Mouse (Mus musculus): ENCODE data around the gene Dppa3. TPM values are rescaled to one million over a fixed set of nuclear protein-coding genes. Genes with fewer than 3 reads are reported as not detected.

Gene Dppa3
- polyA plus RNA-seq, 1 experiment: not detected

GRCm38 (mm10) chr6:122660601-122661379 lies 34.6 kb downstream of the Dppa3 start:
- no peak overlapping the region for H3K4me3 ChIP-seq (ENCODE audit: insufficient read depth, low read length)
- TF ChIP-seq CTCF (IDR thresholded peaks at IDR 0.05; ENCODE audit: extremely low read depth, insufficient read depth, low read length) (peak; percentile 76), POLR2A (IDR thresholded peaks at IDR 0.05; ENCODE audit: extremely low read depth, insufficient read depth, low read length) (no peak)
- H3K27ac ChIP-seq (ENCODE audit: insufficient read depth, low read length): no peak overlapping the region
- no peaks in the 10 kb centered on the region for H3K4me1 ChIP-seq (ENCODE audit: control insufficient read depth, insufficient read depth, low read length)

- Histone ChIP-seq H3K4me3 (ENCODE audit: insufficient read depth, low read length) (no peak overlapping the region), H3K4me1 (ENCODE audit: control insufficient read depth, insufficient read depth, low read length) (no peaks in the 10 kb centered on the region), H3K27ac (ENCODE audit: insufficient read depth, low read length) (no peak overlapping the region)
- TF ChIP-seq POLR2A (IDR thresholded peaks at IDR 0.05; ENCODE audit: extremely low read depth, insufficient read depth, low read length): no peak
- no peak for TF ChIP-seq CTCF (IDR thresholded peaks at IDR 0.05; ENCODE audit: extremely low read depth, insufficient read depth, low read length)
Measured at GRCm38 (mm10) chr6:122662551-122663264, 36.5 kb downstream of the Dppa3 start.

GRCm38 (mm10) chr6:122663596-122664206 lies 37.5 kb downstream of the Dppa3 start:
- H3K27ac ChIP-seq (ENCODE audit: insufficient read depth, low read length): no peak overlapping the region
- no peak for TF ChIP-seq CTCF (IDR thresholded peaks at IDR 0.05; ENCODE audit: extremely low read depth, insufficient read depth, low read length)
- no peak for TF ChIP-seq POLR2A (IDR thresholded peaks at IDR 0.05; ENCODE audit: extremely low read depth, insufficient read depth, low read length)
- no peaks in the 10 kb centered on the region for H3K4me1 ChIP-seq (ENCODE audit: control insufficient read depth, insufficient read depth, low read length)
- H3K4me3 ChIP-seq (ENCODE audit: insufficient read depth, low read length): no peak overlapping the region

- Histone ChIP-seq H3K4me1 (ENCODE audit: control insufficient read depth, insufficient read depth, low read length) (peaks cover 2% of the 10 kb centered on the region; the same call in 1 of the 2 replicates), H3K27ac (ENCODE audit: insufficient read depth, low read length) (no peak overlapping the region), H3K4me3 (ENCODE audit: insufficient read depth, low read length) (no peak overlapping the region)
- no peak for TF ChIP-seq POLR2A (IDR thresholded peaks at IDR 0.05; ENCODE audit: extremely low read depth, insufficient read depth, low read length)
- no peak for TF ChIP-seq CTCF (IDR thresholded peaks at IDR 0.05; ENCODE audit: extremely low read depth, insufficient read depth, low read length)
Measured at GRCm38 (mm10) chr6:122665866-122666265, 39.7 kb downstream of the Dppa3 start.

GRCm38 (mm10) chr6:122667715-122668114 lies 41.5 kb downstream of the Dppa3 start:
- Histone ChIP-seq H3K27ac (ENCODE audit: insufficient read depth, low read length) (no peak overlapping the region), H3K4me3 (ENCODE audit: insufficient read depth, low read length) (no peak overlapping the region), H3K4me1 (ENCODE audit: control insufficient read depth, insufficient read depth, low read length) (peaks cover 2% of the 10 kb centered on the region; the same call in 1 of the 2 replicates)
- TF ChIP-seq CTCF (IDR thresholded peaks at IDR 0.05; ENCODE audit: extremely low read depth, insufficient read depth, low read length) (no peak), POLR2A (IDR thresholded peaks at IDR 0.05; ENCODE audit: extremely low read depth, insufficient read depth, low read length) (no peak)

GRCm38 (mm10) chr6:122668823-122669222 lies 42.6 kb downstream of the Dppa3 start:
- peaks cover 2% of the 10 kb centered on the region; the same call in 1 of the 2 replicates for H3K4me1 ChIP-seq (ENCODE audit: control insufficient read depth, insufficient read depth, low read length)
- TF ChIP-seq POLR2A (IDR thresholded peaks at IDR 0.05; ENCODE audit: extremely low read depth, insufficient read depth, low read length) (no peak), CTCF (IDR thresholded peaks at IDR 0.05; ENCODE audit: extremely low read depth, insufficient read depth, low read length) (no peak)

GRCm38 (mm10) chr6:122669406-122670200 lies 43.4 kb downstream of the Dppa3 start:
- peak overlapping the region; percentile 11; the same call in 1 of the 2 replicates for H3K4me3 ChIP-seq (ENCODE audit: insufficient read depth, low read length)
- TF ChIP-seq CTCF (IDR thresholded peaks at IDR 0.05; ENCODE audit: extremely low read depth, insufficient read depth, low read length) (peak; percentile 100), POLR2A (IDR thresholded peaks at IDR 0.05; ENCODE audit: extremely low read depth, insufficient read depth, low read length) (no peak)
- H3K27ac ChIP-seq (ENCODE audit: insufficient read depth, low read length): no peak overlapping the region
- peaks cover 2% of the 10 kb centered on the region; the same call in 1 of the 2 replicates for H3K4me1 ChIP-seq (ENCODE audit: control insufficient read depth, insufficient read depth, low read length)

More at GRCm38 (mm10) chr6:122668823-122669222, 42.6 kb downstream of the Dppa3 start:
- H3K27ac ChIP-seq (ENCODE audit: insufficient read depth, low read length): no peak overlapping the region
- H3K4me3 ChIP-seq (ENCODE audit: insufficient read depth, low read length): no peak overlapping the region

- no peak overlapping the region for H3K27ac ChIP-seq (ENCODE audit: insufficient read depth, low read length)
- H3K4me1 ChIP-seq (ENCODE audit: control insufficient read depth, insufficient read depth, low read length): peaks cover 2% of the 10 kb centered on the region; the same call in 1 of the 2 replicates
- TF ChIP-seq CTCF (IDR thresholded peaks at IDR 0.05; ENCODE audit: extremely low read depth, insufficient read depth, low read length) (no peak), POLR2A (IDR thresholded peaks at IDR 0.05; ENCODE audit: extremely low read depth, insufficient read depth, low read length) (no peak)
- 0 out of 2 replicates have a peak overlapping the region, but pooled peaks have one; percentile 11 for H3K4me3 ChIP-seq (ENCODE audit: insufficient read depth, low read length)
Measured at GRCm38 (mm10) chr6:122670201-122670551, 44.0 kb downstream of the Dppa3 start.

GRCm38 (mm10) chr6:122670841-122671240 lies 44.6 kb downstream of the Dppa3 start:
- TF ChIP-seq CTCF (IDR thresholded peaks at IDR 0.05; ENCODE audit: extremely low read depth, insufficient read depth, low read length): no peak
- TF ChIP-seq POLR2A (IDR thresholded peaks at IDR 0.05; ENCODE audit: extremely low read depth, insufficient read depth, low read length): no peak
- Histone ChIP-seq H3K27ac (ENCODE audit: insufficient read depth, low read length) (no peak overlapping the region), H3K4me1 (ENCODE audit: control insufficient read depth, insufficient read depth, low read length) (peaks cover 2% of the 10 kb centered on the region; the same call in 1 of the 2 replicates)

More at GRCm38 (mm10) chr6:122670841-122671240, 44.6 kb downstream of the Dppa3 start:
- H3K4me3 ChIP-seq (ENCODE audit: insufficient read depth, low read length): no peak overlapping the region

Data from cortical plate, adult 2 months (tissue).